ENCODE assay signal across 11 mouse cellular contexts in the genomic region with DNA sequence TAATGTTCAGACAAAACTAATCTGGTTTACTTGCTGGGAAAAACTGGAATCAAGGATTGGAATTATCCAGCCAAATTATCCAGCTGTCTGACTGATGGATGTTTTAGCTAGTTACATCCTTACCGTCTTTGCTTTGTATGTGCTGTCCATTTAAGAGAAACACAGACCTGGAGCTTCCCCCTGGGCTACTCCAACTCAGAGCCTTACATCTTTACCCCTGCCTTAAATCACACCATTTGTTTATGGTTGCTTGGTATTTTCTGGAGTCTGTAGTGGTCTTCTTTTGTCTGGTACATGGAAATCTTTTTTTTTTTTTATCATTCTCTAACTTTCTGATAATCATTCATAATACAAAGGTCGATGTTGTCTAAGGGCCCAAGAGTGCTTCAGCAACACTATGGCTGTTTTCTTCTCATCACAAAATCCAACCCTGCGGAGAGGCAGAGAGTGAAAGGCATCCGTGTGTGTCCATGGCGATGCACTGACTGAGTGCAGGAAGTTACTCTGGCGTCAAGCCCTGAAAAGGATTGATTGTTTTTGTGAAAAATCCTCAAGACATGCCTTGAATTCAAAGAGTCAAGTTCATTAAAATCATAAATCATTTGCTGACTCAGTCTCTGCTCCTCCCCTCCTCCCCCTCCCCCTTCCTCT. TPM values are rescaled to one million over a fixed set of nuclear protein-coding genes. Genes with fewer than 3 reads are reported as not detected.
DNase-seq lines count a peak whose midpoint lies in the region; ATAC-seq and TF ChIP-seq lines count a peak whose summit lies in the region.
"Had no signal": no experiment of that assay in that cellular context is flagged by ENCODE, and none has a peak within 500 bp of the region (broad histone marks: within the 10 kb centered on the region; RNA-seq: fewer than 3 reads in every experiment).

No protein-coding gene starts in this region.

- H3K36me3 ChIP-seq in liver, adult 2 months (ENCODE audit: control insufficient read depth, insufficient read depth, low read length): no peaks in the 10 kb centered on the region
- H3K36me3 ChIP-seq in liver, embryonic 11.5 days (ENCODE audit: control insufficient read depth, insufficient read depth, low read length): no peaks in the 10 kb centered on the region
- H3K36me3 ChIP-seq in hindbrain, postnatal 0 days (ENCODE audit: insufficient read depth, low read length): no peaks in the 10 kb centered on the region
- no peaks in the 10 kb centered on the region for H3K36me3 ChIP-seq in intestine, embryonic 15.5 days
- H3K36me3 ChIP-seq in heart, embryonic 11.5 days (ENCODE audit: control insufficient read depth, insufficient read depth, low read length): no peaks in the 10 kb centered on the region
- H3K36me3 ChIP-seq: heart, embryonic 15.5 days; liver, embryonic 12.5 days had no signal

- ATAC-seq in liver, embryonic 11.5 days (replicated peaks; ENCODE audit: low FRiP score): no peak
- ATAC-seq in hindbrain, postnatal 0 days: peak; percentile 92
- no peak for ATAC-seq in intestine, embryonic 15.5 days
- ATAC-seq in heart, embryonic 11.5 days (replicated peaks; ENCODE audit: insufficient number of reproducible peaks, low FRiP score, low TSS enrichment): no peak
- ATAC-seq: liver, embryonic 12.5 days had no signal

- H3K4me3 ChIP-seq in liver, adult 2 months (ENCODE audit: insufficient read depth, low read depth, low read length): no peak overlapping the region
- H3K4me3 ChIP-seq in liver, embryonic 11.5 days (ENCODE audit: low read depth, low read length): no peak overlapping the region
- H3K4me3 ChIP-seq in hindbrain, postnatal 0 days (ENCODE audit: low read length): no peak overlapping the region
- H3K4me3 ChIP-seq in intestine, embryonic 15.5 days (replicated peaks): no peak overlapping the region
- no peak overlapping the region for H3K4me3 ChIP-seq in heart, embryonic 11.5 days (ENCODE audit: low read depth, low read length)
- H3K4me3 ChIP-seq: heart, embryonic 15.5 days; liver, embryonic 12.5 days had no signal

- H3K27ac ChIP-seq in liver, adult 2 months (replicated peaks; ENCODE audit: insufficient read depth, low read depth, low read length): no peak overlapping the region
- no peak overlapping the region for H3K27ac ChIP-seq in liver, embryonic 11.5 days (ENCODE audit: low read depth, low read length)
- H3K27ac ChIP-seq in hindbrain, postnatal 0 days: peak overlapping the region; percentile 65
- H3K27ac ChIP-seq in intestine, embryonic 15.5 days: no peak overlapping the region
- no peak overlapping the region for H3K27ac ChIP-seq in heart, embryonic 11.5 days (ENCODE audit: low read depth, low read length)
- H3K27ac ChIP-seq: heart, embryonic 15.5 days; liver, embryonic 12.5 days had no signal

- H3K4me1 ChIP-seq in liver, adult 2 months (ENCODE audit: control insufficient read depth, insufficient read depth, low read length): no peaks in the 10 kb centered on the region
- H3K4me1 ChIP-seq in liver, embryonic 11.5 days (replicated peaks; ENCODE audit: control insufficient read depth, insufficient read depth, low read length): no peaks in the 10 kb centered on the region
- no peaks in the 10 kb centered on the region for H3K4me1 ChIP-seq in hindbrain, postnatal 0 days (ENCODE audit: insufficient read depth, low read length)
- no peaks in the 10 kb centered on the region for H3K4me1 ChIP-seq in intestine, embryonic 15.5 days (replicated peaks)
- no peaks in the 10 kb centered on the region for H3K4me1 ChIP-seq in heart, embryonic 11.5 days (ENCODE audit: control insufficient read depth, insufficient read depth, low read length)
- H3K4me1 ChIP-seq: heart, embryonic 15.5 days; liver, embryonic 12.5 days had no signal

- H3K9me3 ChIP-seq in liver, embryonic 11.5 days (ENCODE audit: control insufficient read depth, low read length): no peaks in the 10 kb centered on the region
- no peaks in the 10 kb centered on the region for H3K9me3 ChIP-seq in hindbrain, postnatal 0 days (ENCODE audit: low read length)
- no peaks in the 10 kb centered on the region for H3K9me3 ChIP-seq in intestine, embryonic 15.5 days
- H3K9me3 ChIP-seq in heart, embryonic 11.5 days (replicated peaks; ENCODE audit: control insufficient read depth, low read length): no peaks in the 10 kb centered on the region
- H3K9me3 ChIP-seq: heart, embryonic 15.5 days; liver, embryonic 12.5 days had no signal

- no peak for TF ChIP-seq CTCF in liver, adult 2 months (IDR thresholded peaks at IDR 0.05; ENCODE audit: low read depth, low read length)
- no peak for TF ChIP-seq CTCF in hindbrain, postnatal 0 days (IDR thresholded peaks at IDR 0.05; ENCODE audit: low read depth)

- DNase-seq in cerebellum, adult 9-11 months: peak; percentile 17
- DNase-seq in cerebellum, postnatal 4 days (ENCODE audit: low spot score in 2 of 2): no peak
- DNase-seq in liver, adult 2 months (ENCODE audit: extremely low read depth, low read depth, low spot score): peak; percentile 2
- no peak for DNase-seq in liver, embryonic 11.5 days (ENCODE audit: low spot score)
- peak; percentile 83 for DNase-seq in hindbrain, postnatal 0 days (ENCODE audit: low spot score)
- DNase-seq in kidney, adult 9 months: no peak

- H3K9ac ChIP-seq in liver, adult 2 months (ENCODE audit: low read depth, low read length): no peak overlapping the region
- no peak overlapping the region for H3K9ac ChIP-seq in liver, embryonic 11.5 days (ENCODE audit: low read depth, low read length)
- no peak overlapping the region for H3K9ac ChIP-seq in hindbrain, postnatal 0 days (replicated peaks; ENCODE audit: low read length)
- no peak overlapping the region for H3K9ac ChIP-seq in intestine, embryonic 15.5 days
- no peak overlapping the region for H3K9ac ChIP-seq in heart, embryonic 11.5 days (ENCODE audit: low read depth, low read length)
- H3K9ac ChIP-seq: heart, embryonic 15.5 days; liver, embryonic 12.5 days had no signal

- no peak for TF ChIP-seq POLR2A in liver, adult 2 months (IDR thresholded peaks at IDR 0.05; ENCODE audit: extremely low read depth, insufficient read depth, low read length)

- H3K4me2 ChIP-seq in liver, embryonic 11.5 days: no peak overlapping the region
- peak overlapping the region; percentile 1; the same call in 1 of the 2 replicates for H3K4me2 ChIP-seq in hindbrain, postnatal 0 days (ENCODE audit: low read depth, low read length)
- H3K4me2 ChIP-seq in intestine, embryonic 15.5 days (replicated peaks): no peak overlapping the region
- no peak overlapping the region for H3K4me2 ChIP-seq in heart, embryonic 11.5 days
- H3K4me2 ChIP-seq: heart, embryonic 15.5 days; liver, embryonic 12.5 days had no signal

- 71% methylated on average over 6 of the region's 6 CpGs for WGBS in liver, adult 2 months
- 71% methylated on average over 6 of the region's 6 CpGs for WGBS in liver, embryonic 11.5 days
- 11% methylated on average over 6 of the region's 6 CpGs for WGBS in hindbrain, postnatal 0 days
- 40% methylated on average over 6 of the region's 6 CpGs for WGBS in intestine, embryonic 15.5 days
- WGBS in heart, embryonic 11.5 days (ENCODE audit: insufficient replicate concordance): 65% methylated on average over 6 of the region's 6 CpGs

- no peaks in the 10 kb centered on the region for H3K27me3 ChIP-seq in liver, adult 2 months (ENCODE audit: control insufficient read depth, insufficient read depth, low read length)
- H3K27me3 ChIP-seq in liver, embryonic 11.5 days (replicated peaks; ENCODE audit: control insufficient read depth, insufficient read depth, low read length): no peaks in the 10 kb centered on the region
- no peaks in the 10 kb centered on the region for H3K27me3 ChIP-seq in hindbrain, postnatal 0 days (ENCODE audit: insufficient read depth, low read length)
- no peaks in the 10 kb centered on the region for H3K27me3 ChIP-seq in intestine, embryonic 15.5 days (replicated peaks)
- H3K27me3 ChIP-seq in heart, embryonic 11.5 days (ENCODE audit: control insufficient read depth, insufficient read depth, low read length): no peaks in the 10 kb centered on the region
- H3K27me3 ChIP-seq: heart, embryonic 15.5 days; liver, embryonic 12.5 days had no signal

- H3K79me2 ChIP-seq in liver, adult 2 months (ENCODE audit: control insufficient read depth, insufficient read depth, low read length): no peaks in the 10 kb centered on the region

RNA-seq across cellular contexts. Expression of gene Ptprz1, which starts 34.1 kb away (rescaled TPM):
- under 0.01 and 0.13 TPM in 2 replicates for total RNA-seq in liver, adult 2 months (2014; rRNA removed)
- polyA plus RNA-seq in liver, adult 2 months (2012; rRNA removed): 0.01 and 0.02 TPM in 2 replicates
- polyA plus RNA-seq in liver, embryonic 11.5 days (2014; fragmentation: Nextera tagmentation; extraction: Ambion mirVana): 0.16 and 0.27 TPM in 2 replicates
- 173 and 188 TPM in 2 replicates for total RNA-seq in hindbrain, postnatal 0 days (2014; rRNA removed)
- polyA plus RNA-seq in hindbrain, postnatal 0 days (2015; fragmentation: Nextera tagmentation; extraction: Ambion mirVana): 99.1 and 103 TPM in 2 replicates
- 3.9 and 4.2 TPM in 2 replicates for polyA plus RNA-seq in intestine, embryonic 15.5 days (2015; fragmentation: Nextera tagmentation; extraction: Ambion mirVana)
- 0.63 and 0.64 TPM in 2 replicates for polyA plus RNA-seq in heart, embryonic 11.5 days (2014; fragmentation: Nextera tagmentation; extraction: Ambion mirVana)
- polyA plus RNA-seq: C2C12 had no signal

Comparison
In these comparisons a context has a peak if more than half of its experiments do, and no peak if none do; other contexts are left out.
1. DNase-seq: peak in cerebellum, adult 9-11 months (single experiment), liver, adult 2 months (single experiment) and hindbrain, postnatal 0 days (single experiment); none in cerebellum, postnatal 4 days (0 of 2), liver, embryonic 11.5 days (single experiment) and kidney, adult 9 months (single experiment).
2. RNA of gene Ptprz1, which starts 34.1 kb away (polyA plus RNA-seq): 99.1 to 103 TPM in hindbrain, postnatal 0 days; 3.9 to 4.2 TPM in intestine, embryonic 15.5 days, 0.63 to 0.64 TPM in heart, embryonic 11.5 days, 0.16 to 0.27 TPM in liver, embryonic 11.5 days and 0.01 to 0.02 TPM in liver, adult 2 months; every median in the first group is over 10 times any median in the second.